Mouse (Mus musculus) midbrain, embryonic 14.5 days (tissue): ENCODE data around the gene Olfr191. TPM values are rescaled to one million over a fixed set of nuclear protein-coding genes. Genes with fewer than 3 reads are reported as not detected.
"Not testable (repeated sequence)": the region's sequence is repeated elsewhere in the genome, so short reads cannot be mapped to it uniquely, and the experiment has no call there.

ENCODE experiments used
- ATAC-seq: fragments of 200-750 bp; cut with Nextera tagmentation; 2 replicates; pipeline ENCODE4 v1.8.0; 2017; ENCODE audit warnings: moderate number of reproducible peaks, moderate library complexity; ENCODE audit not compliant: low FRiP score, low TSS enrichment
- DNase-seq: peaks from one replicate; pipeline ENCODE4 v3.0.0-alpha.2; 2015
- H3K27ac ChIP-seq: fragments of 300-500 bp; sonication (generic); replicated peaks from 2 replicates; pipeline ENCODE4 v1.5.1; 2014; ENCODE audit warnings: mild to moderate bottlenecking, low read depth, low read length, moderate library complexity
- H3K27me3 ChIP-seq: fragments of 300-500 bp; sonication (generic); 2 replicates; pipeline ENCODE4 v1.6.1; 2014; ENCODE audit warnings: low read length, control low read depth, mixed read lengths; ENCODE audit not compliant: control insufficient read depth, insufficient read depth
- H3K36me3 ChIP-seq: fragments of 300-500 bp; sonication (generic); 2 replicates; pipeline ENCODE4 v1.6.1; 2014; ENCODE audit warnings: low read length, control low read depth; ENCODE audit not compliant: control insufficient read depth, insufficient read depth
- H3K4me1 ChIP-seq: fragments of 300-500 bp; sonication (generic); 2 replicates; pipeline ENCODE4 v1.6.1; 2014; ENCODE audit warnings: mild to moderate bottlenecking, antibody characterized with exemption, low read length, control low read depth; ENCODE audit not compliant: control insufficient read depth, insufficient read depth
- H3K4me2 ChIP-seq: fragments of 300-500 bp; sonication (generic); 2 replicates; pipeline ENCODE4 v1.6.1; 2014; ENCODE audit warnings: mild to moderate bottlenecking, low read length, moderate library complexity
- H3K4me3 ChIP-seq: fragments of 300-500 bp; sonication (generic); replicated peaks from 2 replicates; pipeline ENCODE4 v1.5.1; 2014; ENCODE audit warnings: low read depth, low read length
- H3K9ac ChIP-seq: fragments of 300-500 bp; sonication (generic); replicated peaks from 2 replicates; pipeline ENCODE4 v1.6.1; 2014; ENCODE audit warnings: mild to moderate bottlenecking, low read length, moderate library complexity
- H3K9me3 ChIP-seq: fragments of 300-500 bp; sonication (generic); 2 replicates; pipeline ENCODE4 v1.6.1; 2016; ENCODE audit warnings: low read length, control low read depth, mixed read lengths; ENCODE audit not compliant: control insufficient read depth
- WGBS: fragments of 180-500 bp; shearing (Covaris S2); extraction: QIAGEN DNeasy Blood & Tissue Kit; methylation state at CpG from one replicate; pipeline ENCODE4 v1.1.7; 2014; 5-methylcytosine and 5-hydroxymethylcytosine counted together
- polyA plus RNA-seq: library from polyadenylated mRNA; unstranded; fragments of >200 nt; fragmentation: Nextera tagmentation; extraction: Ambion mirVana; gene quantifications from 2 replicates; pipeline ENCODE4 v1.2.1, GENCODE M21; 2014

Olfr191 gene
- polyA plus RNA-seq, 1 experiment from 2014 or later = not detected

DNA sequence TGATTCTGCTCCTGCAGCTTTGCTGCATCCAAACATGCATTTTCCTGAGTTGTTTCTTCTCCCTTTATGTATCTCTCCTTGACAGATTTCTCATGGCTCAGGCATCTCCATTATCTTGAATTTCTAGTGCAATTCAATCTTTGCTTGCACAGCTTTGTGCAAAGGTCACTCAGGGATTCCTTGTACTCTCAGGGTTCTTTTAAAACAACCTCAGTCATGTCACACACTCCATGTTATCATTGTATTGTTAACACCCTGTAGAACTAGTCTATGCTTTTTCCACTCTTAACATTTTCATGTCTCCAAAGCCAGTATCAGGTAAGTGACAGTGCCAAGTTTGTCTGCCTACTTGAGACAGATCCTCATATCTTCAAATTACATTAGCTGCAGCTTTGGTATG is 17.9 kb downstream of the Olfr191 start:
- ATAC-seq = no peak
- DNase-seq = no peak
- no peak overlapping the region for H3K9ac ChIP-seq
- no peak overlapping the region for H3K4me3 ChIP-seq
- no peaks in the 10 kb centered on the region for H3K36me3 ChIP-seq
- H3K27me3 ChIP-seq = no peaks in the 10 kb centered on the region
- no peak overlapping the region for H3K4me2 ChIP-seq
- H3K9me3 ChIP-seq = no peaks in the 10 kb centered on the region
- no peak overlapping the region for H3K27ac ChIP-seq
- no peaks in the 10 kb centered on the region for H3K4me1 ChIP-seq

DNA sequence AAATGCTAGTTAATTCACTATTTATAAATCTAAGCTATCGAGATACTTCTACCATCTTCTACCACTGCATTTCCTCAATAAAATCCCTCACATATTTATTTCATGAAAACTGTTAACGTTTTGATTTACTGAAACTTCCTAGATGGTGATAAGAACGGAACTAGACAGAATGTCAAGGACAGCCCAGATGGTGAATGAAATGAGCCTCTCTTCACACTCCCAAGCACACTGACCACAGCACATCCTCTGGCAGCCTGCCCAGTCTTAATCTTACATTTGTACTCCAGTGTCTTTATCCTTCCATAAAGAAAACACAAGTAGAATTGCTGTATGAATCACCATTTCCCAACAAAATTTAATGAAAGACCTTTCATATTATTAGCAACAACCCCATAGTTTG is 27.2 kb downstream of the Olfr191 start:
- WGBS = 74% methylated on average over 3 of the region's 3 CpGs
- not testable (repeated sequence) for H3K27ac ChIP-seq, ATAC-seq, H3K4me2 ChIP-seq, H3K4me3 ChIP-seq, H3K9me3 ChIP-seq, DNase-seq, H3K27me3 ChIP-seq, H3K9ac ChIP-seq, H3K4me1 ChIP-seq, H3K36me3 ChIP-seq

DNA sequence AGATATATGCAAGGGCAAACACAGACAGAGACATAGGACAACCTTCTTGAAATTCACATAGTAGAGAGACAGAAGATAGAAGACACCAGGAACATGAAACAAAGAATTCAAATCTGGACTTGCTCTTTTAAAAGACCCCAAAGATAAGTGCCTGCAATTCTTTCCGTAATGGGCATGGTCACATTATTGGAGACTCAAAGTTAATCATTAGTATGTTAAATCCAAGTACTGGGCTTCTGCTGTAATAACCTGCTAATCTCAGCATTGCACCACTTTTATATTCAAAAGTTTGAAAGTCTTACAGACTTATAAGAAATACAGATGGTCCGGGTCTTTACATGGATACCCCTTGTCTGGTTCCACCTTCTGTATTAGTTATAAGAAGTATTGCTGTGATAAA is 40.3 kb downstream of the Olfr191 start:
- 96% methylated on average over 2 of the region's 2 CpGs for WGBS

DNA sequence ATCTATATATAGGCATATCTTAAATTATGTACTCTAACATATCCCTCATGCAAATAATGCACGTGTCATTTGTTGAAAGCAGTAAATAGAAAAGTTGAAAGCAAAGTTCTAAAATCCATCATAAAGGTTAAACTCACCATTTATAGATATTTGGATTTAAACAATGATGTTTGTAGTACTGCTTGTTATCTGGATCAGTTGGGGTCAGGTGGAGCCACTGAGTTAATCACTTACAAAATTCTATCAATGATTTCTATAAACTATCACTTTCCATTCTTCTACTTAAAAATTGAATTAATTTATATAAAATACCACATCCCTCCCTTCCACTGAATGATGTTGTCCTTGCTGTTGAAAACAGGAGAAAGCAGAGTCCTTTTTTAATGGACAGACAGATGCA is 40.8 kb downstream of the Olfr191 start:
- Histone ChIP-seq H3K27me3 (no peaks in the 10 kb centered on the region), H3K9ac (no peak overlapping the region), H3K27ac (no peak overlapping the region), H3K4me2 (no peak overlapping the region), H3K4me1 (no peaks in the 10 kb centered on the region), H3K36me3 (no peaks in the 10 kb centered on the region), H3K9me3 (no peaks in the 10 kb centered on the region), H3K4me3 (no peak overlapping the region)
- DNase-seq (no peak), ATAC-seq (no peak)
- 86% methylated on average over 1 of the region's 1 CpGs for WGBS

More for the DNA sequence above, 40.3 kb downstream of the Olfr191 start:
- H3K4me3 ChIP-seq, H3K27me3 ChIP-seq, DNase-seq, H3K4me2 ChIP-seq, H3K36me3 ChIP-seq, H3K27ac ChIP-seq, H3K9me3 ChIP-seq, H3K4me1 ChIP-seq, ATAC-seq, H3K9ac ChIP-seq: not testable (repeated sequence)

DNA sequence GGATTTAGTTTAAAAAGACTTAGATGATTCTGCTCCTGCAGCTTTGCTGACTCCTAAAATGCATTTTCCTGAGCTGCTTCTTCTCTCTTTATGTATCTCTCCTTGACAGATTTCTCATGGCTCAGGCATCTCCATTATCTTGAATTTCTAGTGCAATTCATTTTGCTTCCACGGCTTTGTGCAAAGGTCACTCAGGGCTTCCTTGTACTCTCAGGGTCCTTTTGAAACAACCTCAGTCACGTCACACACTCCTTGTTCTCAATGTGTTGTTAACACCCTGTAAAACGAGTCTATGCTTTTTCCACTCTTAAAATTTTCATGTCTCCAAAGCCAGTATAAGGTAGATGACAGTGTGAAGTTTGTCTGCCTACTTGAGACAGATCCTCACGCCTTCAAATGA is 42.0 kb downstream of the Olfr191 start:
- H3K4me2 ChIP-seq = no peak overlapping the region
- DNase-seq (no peak), ATAC-seq (no peak)
- H3K4me1 ChIP-seq = no peaks in the 10 kb centered on the region
- no peak overlapping the region for H3K27ac ChIP-seq
- H3K27me3 ChIP-seq = no peaks in the 10 kb centered on the region
- no peak overlapping the region for H3K9ac ChIP-seq
- 65% methylated on average over 4 of the region's 4 CpGs for WGBS
- no peaks in the 10 kb centered on the region for H3K9me3 ChIP-seq
- no peaks in the 10 kb centered on the region for H3K36me3 ChIP-seq
- no peak overlapping the region for H3K4me3 ChIP-seq

DNA sequence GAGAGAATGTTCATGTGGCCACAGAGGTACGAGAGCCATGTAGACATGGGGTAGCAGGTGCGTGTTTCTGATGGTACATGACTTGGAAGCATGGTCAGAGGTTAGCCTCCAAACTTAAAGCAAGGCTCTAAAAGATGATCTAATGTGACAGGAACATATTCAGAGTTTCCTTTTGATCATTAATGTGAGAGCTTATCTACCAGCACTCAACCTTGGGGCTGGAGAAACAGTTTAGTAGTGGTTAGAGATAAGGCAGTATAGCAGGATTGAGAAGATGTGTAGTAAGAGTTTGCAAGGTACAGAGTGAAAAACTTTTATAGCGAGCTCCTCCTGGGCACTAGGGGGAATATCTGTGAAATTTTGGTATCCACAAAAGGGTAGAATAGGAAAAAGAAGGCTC is 43.8 kb downstream of the Olfr191 start:
- no peaks in the 10 kb centered on the region for H3K36me3 ChIP-seq
- H3K9me3 ChIP-seq = no peaks in the 10 kb centered on the region
- no peaks in the 10 kb centered on the region for H3K27me3 ChIP-seq
- no peak for ATAC-seq
- H3K4me3 ChIP-seq = no peak overlapping the region
- WGBS = 85% methylated on average over 3 of the region's 3 CpGs
- no peak overlapping the region for H3K27ac ChIP-seq
- H3K4me2 ChIP-seq = no peak overlapping the region
- no peak overlapping the region for H3K9ac ChIP-seq
- no peaks in the 10 kb centered on the region for H3K4me1 ChIP-seq
- no peak for DNase-seq

DNA sequence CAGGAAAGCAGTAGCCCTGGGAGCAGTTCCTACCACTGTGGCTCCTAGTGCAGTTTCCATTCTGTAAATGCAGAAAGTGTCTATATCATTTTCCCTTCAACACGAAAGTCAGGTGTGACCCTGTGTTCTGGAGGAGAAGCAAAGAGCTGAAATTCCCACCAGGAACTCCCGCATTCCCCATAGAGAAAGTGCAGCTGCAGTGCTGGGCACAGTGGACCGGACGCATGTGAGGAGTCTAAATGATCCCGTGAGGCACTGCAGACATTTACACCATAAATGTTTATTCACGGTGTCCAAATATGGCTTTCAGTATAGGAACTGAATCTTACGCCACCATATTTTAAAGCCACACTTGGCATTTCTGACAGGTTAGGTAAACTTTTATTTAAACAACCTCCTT is 49.9 kb downstream of the Olfr191 start, which contains the start of gene Olfr187:
Olfr187 (minus strand) TSS at position 58 of the 400 bp plus-strand sequence.
- H3K4me2 ChIP-seq = no peak within 1 kb of the TSS
- H3K27me3 ChIP-seq = no peaks in the 10 kb centered on the region
- DNase-seq = no peak
- 95% methylated on average over 7 of the region's 7 CpGs for WGBS
- no peak within 1 kb of the TSS for H3K27ac ChIP-seq
- H3K9ac ChIP-seq = no peak within 1 kb of the TSS
- no peaks in the 10 kb centered on the region for H3K4me1 ChIP-seq
- no peaks in the 10 kb centered on the region for H3K9me3 ChIP-seq
- H3K4me3 ChIP-seq = no peak within 1 kb of the TSS
- ATAC-seq = no peak
- H3K36me3 ChIP-seq = no peaks in the 10 kb centered on the region

Other genes with a start within 250 kb of the Olfr191 start
- not detected in 2 replicates for gene Olfr177, start 215.1 kb downstream of the Olfr191 start, polyA plus RNA-seq
- gene Olfr178, start 197.8 kb downstream of the Olfr191 start, polyA plus RNA-seq = not detected in 2 replicates
- not detected in 2 replicates for gene Olfr181, start 161.1 kb downstream of the Olfr191 start, polyA plus RNA-seq
- gene Olfr180, start 160.4 kb downstream of the Olfr191 start, polyA plus RNA-seq = not detected in 2 replicates
- gene Olfr183, start 94.5 kb downstream of the Olfr191 start, polyA plus RNA-seq = not detected in 2 replicates
- gene Olfr186, start 59.5 kb downstream of the Olfr191 start, polyA plus RNA-seq = not detected in 2 replicates
- not detected in 2 replicates for gene Olfr187, start 50.1 kb downstream of the Olfr191 start, polyA plus RNA-seq
- not detected in 2 replicates for gene Olfr190, start 11.8 kb downstream of the Olfr191 start, polyA plus RNA-seq
- not detected in 2 replicates for gene Olfr193, start 22.1 kb upstream of the Olfr191 start, polyA plus RNA-seq
- gene Olfr194, start 31.2 kb upstream of the Olfr191 start, polyA plus RNA-seq = not detected in 2 replicates
- gene Olfr195, start 57.2 kb upstream of the Olfr191 start, polyA plus RNA-seq = not detected in 2 replicates
- gene Olfr196, start 80.6 kb upstream of the Olfr191 start, polyA plus RNA-seq = not detected in 2 replicates
- not detected in 2 replicates for gene Olfr198, start 113.7 kb upstream of the Olfr191 start, polyA plus RNA-seq
- gene Olfr199, start 129.9 kb upstream of the Olfr191 start, polyA plus RNA-seq = not detected in 2 replicates
- not detected in 2 replicates for gene Olfr201, start 182.8 kb upstream of the Olfr191 start, polyA plus RNA-seq
- gene Olfr202, start 197.0 kb upstream of the Olfr191 start, polyA plus RNA-seq = not detected in 2 replicates
- not detected in 2 replicates for gene Olfr203, start 209.1 kb upstream of the Olfr191 start, polyA plus RNA-seq
- not detected in 2 replicates for gene Olfr204, start 228.4 kb upstream of the Olfr191 start, polyA plus RNA-seq
- not detected in 2 replicates for gene Olfr205, start 241.3 kb upstream of the Olfr191 start, polyA plus RNA-seq